Mouse (Mus musculus) T-helper 1 cell (primary cell): Measurements from ENCODE around the gene Hlx.

Experiments
- in situ Hi-C: fragments of 300-600 bp; cut with MboI, MseI; formaldehyde crosslinking; loops from one replicate; pipeline ENCODE4 v1.15.1; 2025; ENCODE audit warnings: high pct_unique_total_duplicates

The Hlx gene

GRCm38 (mm10) chr1:184732556-184733049 lies at the start of gene Hlx:
Gene Hlx, minus strand, starts transcription at chr1:184732619.
- in situ Hi-C loops: loop anchor here (5.0 kb wide), 1 partner anchor 470 kb away; no protein-coding TSS in a partner anchor

GRCm38 (mm10) chr1:184782161-184782513 lies 49.7 kb upstream of the Hlx start:
- in situ Hi-C loops: no loop called here

GRCm38 (mm10) chr1:184781286-184782160 lies 49.1 kb upstream of the Hlx start:
- in situ Hi-C loops: no loop called here

- in situ Hi-C loops: no loop called here
These were observed 45.7 kb upstream of the Hlx start for GRCm38 (mm10) chr1:184778157-184778556.

- in situ Hi-C loops: no loop called here
These were observed 44.8 kb upstream of the Hlx start for GRCm38 (mm10) chr1:184777061-184777795.

- in situ Hi-C loops: no loop called here
These were observed 42.9 kb upstream of the Hlx start for GRCm38 (mm10) chr1:184775289-184775688.

- in situ Hi-C loops: no loop called here
These were observed 39.5 kb upstream of the Hlx start for GRCm38 (mm10) chr1:184771891-184772249.

GRCm38 (mm10) chr1:184771202-184771890 lies 38.9 kb upstream of the Hlx start:
- in situ Hi-C loops: no loop called here

GRCm38 (mm10) chr1:184763866-184764265 lies 31.4 kb upstream of the Hlx start:
- in situ Hi-C loops: no loop called here

GRCm38 (mm10) chr1:184762941-184763340 lies 30.5 kb upstream of the Hlx start:
- in situ Hi-C loops: no loop called here

- in situ Hi-C loops: no loop called here
These were observed 29.6 kb upstream of the Hlx start for GRCm38 (mm10) chr1:184761988-184762387.

GRCm38 (mm10) chr1:184752671-184753070 lies 20.3 kb upstream of the Hlx start:
- in situ Hi-C loops: no loop called here

GRCm38 (mm10) chr1:184750114-184750664 lies 17.8 kb upstream of the Hlx start:
- in situ Hi-C loops: no loop called here

GRCm38 (mm10) chr1:184748692-184749152 lies 16.3 kb upstream of the Hlx start:
- in situ Hi-C loops: no loop called here

- in situ Hi-C loops: no loop called here
These were observed 5.6 kb upstream of the Hlx start for GRCm38 (mm10) chr1:184737876-184738479.

- in situ Hi-C loops: no loop called here
These were observed 4.8 kb upstream of the Hlx start for GRCm38 (mm10) chr1:184737228-184737627.

GRCm38 (mm10) chr1:184736260-184736659 lies 3.8 kb upstream of the Hlx start:
- in situ Hi-C loops: no loop called here

GRCm38 (mm10) chr1:184734991-184735920 lies 2.8 kb upstream of the Hlx start:
- in situ Hi-C loops: loop anchor here (5.0 kb wide), 1 partner anchor 473 kb away; no protein-coding TSS in a partner anchor

GRCm38 (mm10) chr1:184734067-184734830 lies 1.8 kb upstream of the Hlx start:
- in situ Hi-C loops: loop anchor here (5.0 kb wide), 1 partner anchor 472 kb away; no protein-coding TSS in a partner anchor
